In genomic region chr9:118937515-118937914, GRCm38 (mm10) we compare ENCODE assay signal across 12 mouse cellular contexts. TPM values are rescaled to one million over a fixed set of nuclear protein-coding genes. Genes with fewer than 3 reads are reported as not detected.
DNase-seq lines count a peak whose midpoint lies in the region; ATAC-seq and TF ChIP-seq lines count a peak whose summit lies in the region.
"Had no signal": no experiment of that assay in that cellular context is flagged by ENCODE, and none has a peak within 500 bp of the region (broad histone marks: within the 10 kb centered on the region; RNA-seq: fewer than 3 reads in every experiment).

No protein-coding gene starts in this region.

- TF ChIP-seq CTCF in heart, postnatal 0 days (IDR thresholded peaks at IDR 0.05; ENCODE audit: low read depth) = no peak

- H3K4me3 ChIP-seq in hindbrain, embryonic 10.5 days = no peak overlapping the region
- no peak overlapping the region for H3K4me3 ChIP-seq in hindbrain, embryonic 16.5 days (ENCODE audit: low read length)
- no peak overlapping the region for H3K4me3 ChIP-seq in heart, postnatal 0 days (ENCODE audit: low read depth, low read length)
- H3K4me3 ChIP-seq: liver, embryonic 13.5 days; midbrain, embryonic 15.5 days had no signal

- peak overlapping the region; percentile 24; the same call in 1 of the 2 replicates for H3K27ac ChIP-seq in hindbrain, embryonic 10.5 days
- H3K27ac ChIP-seq in hindbrain, embryonic 16.5 days (ENCODE audit: low read depth, low read length) = no peak overlapping the region
- H3K27ac ChIP-seq in heart, postnatal 0 days (ENCODE audit: low read depth) = 0 out of 2 replicates have a peak overlapping the region, but pooled peaks have one; percentile 2
- H3K27ac ChIP-seq: liver, embryonic 13.5 days; midbrain, embryonic 15.5 days had no signal

- no peaks in the 10 kb centered on the region for H3K36me3 ChIP-seq in hindbrain, embryonic 10.5 days
- no peaks in the 10 kb centered on the region for H3K36me3 ChIP-seq in hindbrain, embryonic 16.5 days (ENCODE audit: control insufficient read depth, insufficient read depth, low read length)
- no peaks in the 10 kb centered on the region for H3K36me3 ChIP-seq in heart, postnatal 0 days (replicated peaks; ENCODE audit: control insufficient read depth, insufficient read depth, low read length)
- H3K36me3 ChIP-seq: liver, embryonic 13.5 days; midbrain, embryonic 15.5 days had no signal

- no peak for TF ChIP-seq EP300 in heart, postnatal 0 days (IDR thresholded peaks at IDR 0.05; ENCODE audit: low read depth)

- no peak overlapping the region for H3K9ac ChIP-seq in hindbrain, embryonic 16.5 days (ENCODE audit: low read depth, low read length)
- H3K9ac ChIP-seq in heart, postnatal 0 days (replicated peaks; ENCODE audit: low read depth, low read length) = no peak overlapping the region
- H3K9ac ChIP-seq: liver, embryonic 13.5 days; midbrain, embryonic 15.5 days had no signal

- 45% methylated on average over 3 of the region's 3 CpGs for WGBS in hindbrain, embryonic 10.5 days
- 46% methylated on average over 3 of the region's 3 CpGs for WGBS in hindbrain, embryonic 16.5 days
- 16% methylated on average over 3 of the region's 3 CpGs for WGBS in heart, postnatal 0 days

- ATAC-seq in hindbrain, embryonic 16.5 days = no peak; the same call in 1 of the 2 replicates
- peak; percentile 77 for ATAC-seq in heart, postnatal 0 days (ENCODE audit: insufficient read depth, low read depth)
- no peak for ATAC-seq in monocyte, adult 5-6 weeks (replicated peaks; ENCODE audit: insufficient number of reproducible peaks, low FRiP score, low TSS enrichment, poor library complexity, severe bottlenecking)
- ATAC-seq: forebrain, embryonic 14.5 days; intestine, postnatal 0 days; midbrain, embryonic 15.5 days had no signal

- H3K4me2 ChIP-seq in hindbrain, embryonic 16.5 days (ENCODE audit: low read length) = no peak overlapping the region
- no peak overlapping the region for H3K4me2 ChIP-seq in heart, postnatal 0 days (ENCODE audit: low read depth, low read length)
- H3K4me2 ChIP-seq: liver, embryonic 13.5 days; midbrain, embryonic 15.5 days had no signal

- no peaks in the 10 kb centered on the region for H3K27me3 ChIP-seq in hindbrain, embryonic 10.5 days (ENCODE audit: insufficient read depth, poor library complexity, severe bottlenecking)
- H3K27me3 ChIP-seq in hindbrain, embryonic 16.5 days (replicated peaks; ENCODE audit: control insufficient read depth, insufficient read depth, low read length) = no peaks in the 10 kb centered on the region
- H3K27me3 ChIP-seq in heart, postnatal 0 days (ENCODE audit: control insufficient read depth, insufficient read depth, low read length) = no peaks in the 10 kb centered on the region
- H3K27me3 ChIP-seq: liver, embryonic 13.5 days; midbrain, embryonic 15.5 days had no signal

- peaks cover 38% of the 10 kb centered on the region for H3K4me1 ChIP-seq in hindbrain, embryonic 10.5 days (replicated peaks)
- H3K4me1 ChIP-seq in hindbrain, embryonic 16.5 days (ENCODE audit: control insufficient read depth, insufficient read depth, low read depth, low read length) = peaks cover 6% of the 10 kb centered on the region; the same call in 1 of the 2 replicates
- H3K4me1 ChIP-seq in heart, postnatal 0 days (ENCODE audit: control insufficient read depth, insufficient read depth) = peaks cover 31% of the 10 kb centered on the region

- DNase-seq in hindbrain, embryonic 10.5 days (ENCODE audit: low spot score) = no peak
- DNase-seq in brain, adult 2 months (ENCODE audit: low read depth, low spot score) = peak; percentile 55
- DNase-seq in heart, postnatal 0 days (ENCODE audit: low spot score) = peak; percentile 70
- peak; percentile 67 to 80 for DNase-seq in kidney, postnatal 25 days
- DNase-seq in frontal cortex, postnatal 10 days (ENCODE audit: low spot score in 2 of 2) = no peak
- DNase-seq in urinary bladder, postnatal 25 days (ENCODE audit: low spot score) = no peak
- DNase-seq: liver, embryonic 13.5 days had no signal

- no peaks in the 10 kb centered on the region for H3K9me3 ChIP-seq in hindbrain, embryonic 10.5 days
- H3K9me3 ChIP-seq in hindbrain, embryonic 16.5 days (ENCODE audit: control insufficient read depth, low read length) = no peaks in the 10 kb centered on the region
- no peaks in the 10 kb centered on the region for H3K9me3 ChIP-seq in heart, postnatal 0 days (replicated peaks; ENCODE audit: control insufficient read depth, low read length)
- H3K9me3 ChIP-seq: liver, embryonic 13.5 days; midbrain, embryonic 15.5 days had no signal

RNA-seq across cellular contexts. Expression of gene Ctdspl, which starts 11.3 kb away (rescaled TPM):
- polyA plus RNA-seq in hindbrain, embryonic 10.5 days (2016; fragmentation: Nextera tagmentation; extraction: Ambion mirVana) = 6.8 and 8.3 TPM in 2 replicates
- polyA plus RNA-seq in hindbrain, embryonic 16.5 days (2015; fragmentation: Nextera tagmentation; extraction: Ambion mirVana) = 8.1 and 9.2 TPM in 2 replicates
- total RNA-seq in heart, postnatal 0 days (2014; rRNA removed; ENCODE audit: low replicate concordance) = 12.6 and 33.7 TPM in 2 replicates
- 4.3 TPM in 2 replicates for polyA plus RNA-seq in heart, postnatal 0 days (2015; fragmentation: Nextera tagmentation; extraction: Ambion mirVana)
- total RNA-seq in monocyte, adult 5-6 weeks (2017) = 0.49 TPM in 1 of 3 replicates, not detected in the others

Comparison
In these comparisons a context has a peak if more than half of its experiments do, and no peak if none do; other contexts are left out.
1. DNase-seq: peak in brain, adult 2 months (single experiment), heart, postnatal 0 days (single experiment) and kidney, postnatal 25 days (2 of 2); none in hindbrain, embryonic 10.5 days (single experiment), frontal cortex, postnatal 10 days (0 of 2) and urinary bladder, postnatal 25 days (single experiment).